9 mouse cellular contexts compared by ENCODE assay signal in the genomic region with DNA sequence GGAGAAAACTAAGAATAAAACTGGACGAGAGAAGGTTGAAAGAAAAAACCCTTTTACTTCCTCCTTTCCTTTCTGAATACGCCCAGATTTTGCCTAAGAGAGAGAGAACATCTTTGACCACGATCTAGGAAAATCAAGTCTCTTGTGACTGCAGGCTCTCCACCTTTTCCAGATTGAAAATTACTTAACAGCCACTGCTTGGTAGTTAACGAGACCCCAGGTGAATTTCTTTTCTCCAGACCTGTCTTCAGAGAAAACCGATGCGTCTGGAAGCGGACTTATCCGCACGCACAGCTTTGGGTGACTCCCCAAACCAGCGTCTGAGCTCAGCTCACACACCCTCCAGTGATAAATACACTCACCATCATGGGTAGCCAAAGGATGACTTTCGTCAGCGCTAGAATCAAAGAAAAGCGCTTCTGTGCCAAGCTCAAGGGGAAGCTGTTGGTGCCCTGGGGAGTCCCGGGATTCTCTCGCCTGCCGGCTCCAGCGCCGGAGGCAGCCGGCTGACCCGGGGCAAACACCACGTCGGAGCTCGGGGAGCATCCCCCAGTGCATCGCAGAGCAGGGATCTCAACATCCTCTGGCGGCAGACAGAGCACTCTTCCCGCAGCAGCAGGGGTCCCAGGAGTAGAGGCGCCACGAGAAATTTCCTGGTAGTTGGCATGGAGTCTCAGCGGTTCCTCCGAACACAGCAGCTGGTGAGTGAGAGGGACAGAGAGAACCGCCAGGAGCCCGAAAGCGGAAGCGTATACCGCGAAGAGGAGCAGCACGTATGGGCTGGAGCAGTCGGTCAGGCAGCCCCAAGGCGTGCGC. TPM values are rescaled to one million over a fixed set of nuclear protein-coding genes. Genes with fewer than 3 reads are reported as not detected.
DNase-seq lines count a peak whose midpoint lies in the region; ATAC-seq lines count a peak whose summit lies in the region.
"Had no signal": no experiment of that assay in that cellular context is flagged by ENCODE, and none has a peak within 500 bp of the region (broad histone marks: within the 10 kb centered on the region; RNA-seq: fewer than 3 reads in every experiment).

No protein-coding gene starts in this region.

- peak; percentile 54; the same call in 1 of the 2 replicates for ATAC-seq in embryonic facial prominence, embryonic 15.5 days (ENCODE audit: insufficient number of reproducible peaks, low FRiP score, low TSS enrichment, low read depth)

- DNase-seq in cerebellum, postnatal 4 days (ENCODE audit: low spot score in 2 of 2) = peak; percentile 22 to 34
- no peak for DNase-seq in cerebellum, adult 9-10 months
- DNase-seq in 3134 (ENCODE audit: extremely low read depth, insufficient read length, low spot score) = peak; percentile 6
- DNase-seq in left cerebral cortex, postnatal 14 days (ENCODE audit: low spot score in 2 of 2) = peak; percentile 15 to 26
- peak; percentile 55 for DNase-seq in neural tube, embryonic 10.5 days (ENCODE audit: extremely low spot score, low spot score)
- no peak for DNase-seq in T-cell, adult 2 months (ENCODE audit: low spot score)
- no peak for DNase-seq in thymus, postnatal 0 days (ENCODE audit: low spot score)

- H3K4me2 ChIP-seq in embryonic facial prominence, embryonic 15.5 days (replicated peaks) = peak overlapping the region; percentile 71

- H3K27ac ChIP-seq in embryonic facial prominence, embryonic 15.5 days (replicated peaks) = no peak overlapping the region

- H3K27me3 ChIP-seq in embryonic facial prominence, embryonic 15.5 days = peaks cover 17% of the 10 kb centered on the region

- H3K9ac ChIP-seq in embryonic facial prominence, embryonic 15.5 days = no peak overlapping the region

- no peaks in the 10 kb centered on the region for H3K36me3 ChIP-seq in embryonic facial prominence, embryonic 15.5 days

- no peaks in the 10 kb centered on the region for H3K9me3 ChIP-seq in embryonic facial prominence, embryonic 15.5 days (replicated peaks)

- intact Hi-C loops in left cerebral cortex, postnatal 14 days (cut with DNase I) = no loop called here

- WGBS in embryonic facial prominence, embryonic 15.5 days = 1% methylated on average over 40 of the region's 40 CpGs

- H3K4me3 ChIP-seq in embryonic facial prominence, embryonic 15.5 days (replicated peaks) = peak overlapping the region; percentile 44

- peaks cover 11% of the 10 kb centered on the region; the same call in 1 of the 2 replicates for H3K4me1 ChIP-seq in embryonic facial prominence, embryonic 15.5 days

RNA-seq across cellular contexts. Expression of gene Gpr149, which starts 1.5 kb away (rescaled TPM):
- 0.50 and 0.89 TPM in 2 replicates for polyA plus RNA-seq in embryonic facial prominence, embryonic 15.5 days (2015; fragmentation: Nextera tagmentation; extraction: Ambion mirVana)
- 1 to 10 TPM in 1 of 2 experiments, under 1 TPM in 1; 0.68 to 1.8 TPM for total RNA-seq in left cerebral cortex, postnatal 14 days (2021)
- not detected in 2 replicates for polyA plus RNA-seq in thymus, postnatal 0 days (2015; fragmentation: Nextera tagmentation; extraction: Ambion mirVana)
- polyA plus RNA-seq: gonadal fat pad, adult 2 months had no signal

Comparison
In these comparisons a context has a peak if more than half of its experiments do, and no peak if none do; other contexts are left out.
1. DNase-seq: peak in cerebellum, postnatal 4 days (2 of 2), 3134 (single experiment), left cerebral cortex, postnatal 14 days (2 of 2) and neural tube, embryonic 10.5 days (single experiment); none in cerebellum, adult 9-10 months (single experiment), T-cell, adult 2 months (single experiment) and thymus, postnatal 0 days (single experiment).